Mouse (Mus musculus) kidney, adult 2 months (tissue): ENCODE measurements around the gene Fyn. TPM values are rescaled to one million over a fixed set of nuclear protein-coding genes. Genes with fewer than 3 reads are reported as not detected.
A peak's percentile ranks its signal among the peaks of the same experiment; 100 is the strongest.

ENCODE experiments used
- DNase-seq: peaks from one replicate; pipeline ENCODE4 v3.0.0; 2021
- H3K27ac ChIP-seq: fragments of 200-500 bp; 2 replicates; pipeline ENCODE4 v1.5.1; 2012; ENCODE audit warnings: low read depth, low read length, control low read depth, inconsistent platforms; ENCODE audit not compliant: insufficient read depth
- H3K27me3 ChIP-seq: fragments of 200-500 bp; replicated peaks from 2 replicates; pipeline ENCODE4 v1.6.1; 2012; ENCODE audit warnings: mild to moderate bottlenecking, moderate library complexity, low read length, inconsistent platforms; ENCODE audit not compliant: control insufficient read depth, insufficient read depth
- H3K36me3 ChIP-seq: fragments of 200-500 bp; 2 replicates; pipeline ENCODE4 v1.6.1; 2012; ENCODE audit warnings: mild to moderate bottlenecking, moderate library complexity, low read length, inconsistent platforms; ENCODE audit not compliant: control insufficient read depth, insufficient read depth
- H3K4me1 ChIP-seq: fragments of 200-500 bp; 2 replicates; pipeline ENCODE4 v1.6.1; 2011; ENCODE audit warnings: low read length; ENCODE audit not compliant: control insufficient read depth, insufficient read depth
- H3K4me3 ChIP-seq: fragments of 200-500 bp; 2 replicates; pipeline ENCODE4 v1.5.1; 2011; ENCODE audit warnings: mild to moderate bottlenecking, low read depth, low read length, control low read depth; ENCODE audit not compliant: insufficient read depth
- CTCF ChIP-seq: fragments of 200-500 bp; conservative IDR thresholded peaks from 2 replicates; pipeline ENCODE4 v1.5.1; 2011; ENCODE audit warnings: low read depth, mild to moderate bottlenecking, control low read depth, low read length, moderate library complexity, mixed read lengths; ENCODE audit not compliant: insufficient read depth, insufficient read length
- POLR2A ChIP-seq: fragments of 200-500 bp; IDR thresholded peaks from one replicate; pipeline ENCODE4 v1.6.1; 2011; ENCODE audit warnings: low read depth, low read length, control low read depth
- WGBS: fragments of 180-500 bp; shearing (Covaris S2); methylation state at CpG from one replicate; pipeline ENCODE4 v1.1.7; 2018; 5-methylcytosine and 5-hydroxymethylcytosine counted together
- polyA plus RNA-seq: library from polyadenylated mRNA; depleted of rRNA; stranded (reverse); fragments of >200 nt; gene quantifications from 2 replicates; pipeline ENCODE4 v1.2.3, GENCODE M21; 2012

Gene Fyn
- polyA plus RNA-seq, 1 experiment: 12.9 TPM

DNA sequence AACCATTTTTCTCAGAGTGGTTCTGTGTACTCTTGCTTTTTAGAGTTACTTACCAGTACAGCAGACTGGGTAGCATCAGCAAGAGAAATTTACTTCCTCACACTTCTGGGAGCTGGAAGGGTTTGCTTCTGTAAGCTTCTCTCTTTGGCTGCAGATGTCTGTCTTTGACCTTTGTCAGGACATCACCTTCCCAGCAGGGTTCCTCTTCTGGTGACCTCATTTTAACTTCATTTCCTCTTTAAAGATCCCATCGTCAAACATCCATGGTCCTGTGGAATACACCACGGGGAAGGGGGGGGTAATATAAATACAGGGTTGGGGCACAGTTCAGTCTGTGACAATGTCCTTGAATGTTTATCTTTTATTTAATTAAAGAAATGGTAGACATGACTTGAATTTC, 74.5 kb downstream of the Fyn start:
- H3K4me3 ChIP-seq: no peak overlapping the region
- 0 out of 2 replicates have a peak, but pooled peaks cover 6% of the 10 kb centered on the region for H3K4me1 ChIP-seq
- no peaks in the 10 kb centered on the region for H3K27me3 ChIP-seq
- no peaks in the 10 kb centered on the region for H3K36me3 ChIP-seq
- whole genome bisulfite sequencing: 56% methylated on average over 2 of the region's 2 CpGs
- no peak for DNase-seq
- no peak overlapping the region for H3K27ac ChIP-seq
- TF ChIP-seq POLR2A (no peak), CTCF (no peak)

DNA sequence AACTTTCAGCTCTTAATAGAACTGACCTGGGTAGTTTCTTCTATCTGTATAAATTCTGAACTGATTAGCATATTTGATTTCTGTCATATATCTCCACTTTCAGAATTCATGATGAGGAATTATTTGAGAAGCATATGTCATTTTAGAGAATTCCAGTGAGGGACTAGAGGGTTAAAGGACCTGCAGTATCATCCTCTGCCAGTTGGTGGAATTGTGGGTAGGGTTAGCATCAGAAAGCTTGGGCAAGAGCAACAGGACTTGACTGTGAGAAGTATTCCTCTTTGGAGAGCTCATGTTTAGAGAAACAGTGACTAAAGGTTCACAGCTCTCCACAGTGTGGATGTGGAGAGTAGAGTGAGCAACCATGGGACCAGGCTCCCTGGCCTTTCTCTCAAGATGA, 75.3 kb downstream of the Fyn start:
- TF ChIP-seq POLR2A (no peak), CTCF (no peak)
- no peak for DNase-seq
- H3K4me1 ChIP-seq: 0 out of 2 replicates have a peak, but pooled peaks cover 6% of the 10 kb centered on the region

DNA sequence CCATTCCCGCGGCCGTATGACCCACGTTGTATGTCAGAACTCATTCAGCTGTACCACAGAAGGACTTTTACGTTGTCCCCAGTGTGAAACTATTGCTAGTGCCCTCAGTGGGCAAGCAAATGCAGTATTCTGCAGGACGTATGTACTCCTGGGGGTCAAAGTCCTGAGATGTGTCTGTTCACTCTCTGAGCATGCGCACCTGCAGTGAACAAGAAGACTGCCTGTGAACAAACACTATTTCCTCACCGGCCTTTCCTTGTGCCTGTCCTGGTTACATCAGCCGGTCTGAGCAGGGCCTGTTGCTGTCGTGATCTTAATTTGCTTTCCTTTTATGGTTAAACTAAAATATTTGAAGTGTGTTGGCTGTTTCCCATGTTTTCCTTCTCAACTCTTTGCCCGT, 77.2 kb downstream of the Fyn start:
- no peak overlapping the region for H3K27ac ChIP-seq
- no peak for DNase-seq
- H3K27me3 ChIP-seq: no peaks in the 10 kb centered on the region
- TF ChIP-seq CTCF (no peak), POLR2A (no peak)
- 0 out of 2 replicates have a peak, but pooled peaks cover 6% of the 10 kb centered on the region for H3K4me1 ChIP-seq
- H3K4me3 ChIP-seq: no peak overlapping the region
- 71% methylated on average over 11 of the region's 11 CpGs for WGBS
- H3K36me3 ChIP-seq: no peaks in the 10 kb centered on the region

More for the DNA sequence above, 75.3 kb downstream of the Fyn start:
- no peak overlapping the region for H3K27ac ChIP-seq
- no peaks in the 10 kb centered on the region for H3K36me3 ChIP-seq
- no peaks in the 10 kb centered on the region for H3K27me3 ChIP-seq
- no peak overlapping the region for H3K4me3 ChIP-seq

DNA sequence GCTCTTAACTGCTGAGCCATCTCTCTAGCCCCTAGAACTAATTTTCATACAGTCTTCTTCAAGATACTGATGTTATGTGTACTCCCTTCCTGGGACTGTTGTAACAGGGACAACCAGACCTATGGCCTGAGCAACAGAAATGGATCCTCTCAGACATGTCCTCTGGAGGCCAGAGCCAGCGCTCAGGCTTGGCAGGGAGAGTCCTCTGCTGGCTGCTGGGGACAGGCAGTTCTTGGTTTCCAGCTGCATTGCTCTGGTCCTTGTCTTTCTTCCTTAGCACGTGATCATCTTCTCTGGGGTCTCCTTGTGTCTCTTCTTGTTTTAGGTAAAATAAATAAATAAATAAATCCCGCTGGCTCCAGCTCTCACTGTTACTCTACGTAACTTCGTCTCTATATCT, 78.1 kb downstream of the Fyn start:
- Histone ChIP-seq H3K36me3 (no peaks in the 10 kb centered on the region), H3K27ac (no peak overlapping the region), H3K4me3 (no peak overlapping the region), H3K4me1 (0 out of 2 replicates have a peak, but pooled peaks cover 6% of the 10 kb centered on the region), H3K27me3 (no peaks in the 10 kb centered on the region)
- 95% methylated on average over 5 of the region's 5 CpGs for WGBS
- DNase-seq: no peak
- TF ChIP-seq POLR2A: no peak
- no peak for TF ChIP-seq CTCF

DNA sequence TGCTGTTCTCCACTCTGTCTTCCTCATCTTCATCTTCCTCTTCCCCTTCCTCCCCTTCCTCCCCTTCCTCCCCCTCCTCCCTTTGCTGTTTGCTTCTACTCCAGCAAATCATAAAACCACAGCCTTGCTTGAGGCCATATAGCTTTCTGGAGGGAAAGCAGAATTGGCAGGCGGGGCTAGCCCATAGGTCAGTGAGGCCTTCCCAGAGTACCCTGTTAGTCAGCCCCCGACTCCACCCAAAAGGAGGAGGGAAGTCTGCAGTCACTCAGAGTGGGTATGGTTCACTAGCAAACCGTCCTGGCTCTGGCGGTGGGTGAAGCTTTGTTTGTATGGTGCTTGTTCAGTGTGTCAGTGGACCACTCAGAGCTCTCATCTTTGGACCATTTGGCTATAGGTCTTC, 80.5 kb downstream of the Fyn start:
- 50% methylated on average over 4 of the region's 4 CpGs for WGBS
- no peak for DNase-seq
- H3K4me1 ChIP-seq: no peaks in the 10 kb centered on the region
- no peaks in the 10 kb centered on the region for H3K36me3 ChIP-seq
- no peak for TF ChIP-seq POLR2A
- TF ChIP-seq CTCF: no peak
- no peak overlapping the region for H3K4me3 ChIP-seq
- no peaks in the 10 kb centered on the region for H3K27me3 ChIP-seq
- H3K27ac ChIP-seq: no peak overlapping the region

DNA sequence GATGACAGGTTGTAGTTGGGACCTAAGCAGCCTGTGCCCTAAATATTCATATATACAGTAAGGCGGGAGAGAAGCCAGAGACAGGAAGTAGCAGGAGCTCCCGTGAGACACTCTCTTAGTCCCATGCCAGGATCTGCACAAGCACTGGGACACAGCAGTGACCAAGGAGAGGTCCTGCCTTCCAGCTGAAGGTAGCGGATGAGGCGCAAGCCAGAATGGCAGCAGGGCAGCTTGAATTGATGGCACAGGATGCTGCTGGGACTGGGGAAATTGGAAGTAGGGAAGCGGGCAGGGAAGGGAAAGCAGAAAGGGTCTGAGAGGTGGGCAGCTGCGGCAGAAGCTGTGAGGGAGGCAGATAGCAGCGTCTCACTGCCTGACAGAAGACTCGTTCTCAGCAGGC, 81.7 kb downstream of the Fyn start:
- H3K27me3 ChIP-seq: no peaks in the 10 kb centered on the region
- peak; percentile 17 for DNase-seq
- peak overlapping the region; percentile 18 for H3K27ac ChIP-seq
- 72% methylated on average over 8 of the region's 8 CpGs for WGBS
- TF ChIP-seq POLR2A (no peak), CTCF (no peak)
- no peaks in the 10 kb centered on the region for H3K36me3 ChIP-seq
- no peaks in the 10 kb centered on the region for H3K4me1 ChIP-seq
- H3K4me3 ChIP-seq: no peak overlapping the region

DNA sequence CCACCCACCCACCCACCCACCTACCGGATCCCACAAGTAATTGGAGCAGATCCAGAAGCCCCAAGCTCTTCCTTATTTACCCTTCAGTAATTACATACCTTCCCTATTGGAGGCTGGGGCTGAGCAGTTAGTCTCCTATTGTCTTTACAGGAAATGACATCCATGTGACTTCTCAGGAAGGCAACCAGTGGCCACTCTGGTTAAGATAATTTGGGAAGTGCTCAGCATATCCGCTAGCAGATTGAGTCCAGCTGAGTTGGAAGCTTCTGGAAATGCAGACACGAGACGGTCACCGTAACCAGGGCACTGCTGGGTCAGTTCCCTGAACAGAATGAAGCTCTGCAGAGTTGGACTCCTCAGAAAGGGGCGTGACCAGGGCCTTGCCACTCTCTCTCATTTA, 82.4 kb downstream of the Fyn start:
- Histone ChIP-seq H3K4me1 (no peaks in the 10 kb centered on the region), H3K27me3 (no peaks in the 10 kb centered on the region), H3K4me3 (no peak overlapping the region), H3K36me3 (no peaks in the 10 kb centered on the region), H3K27ac (peak overlapping the region; percentile 49; the same call in 1 of the 2 replicates)
- no peak for TF ChIP-seq CTCF
- TF ChIP-seq POLR2A: no peak
- WGBS: 57% methylated on average over 6 of the region's 6 CpGs
- DNase-seq: peak; percentile 67
